Mouse (Mus musculus) C2C12 (cell line): ENCODE data around the gene Fgr. TPM values are rescaled to one million over a fixed set of nuclear protein-coding genes. Genes with fewer than 3 reads are reported as not detected.

ENCODE experiments used
- H3K27me3 ChIP-seq: one replicate; pipeline ENCODE4 v1.6.1; 2011; ENCODE audit not compliant: control insufficient read depth, insufficient read depth, insufficient read length
- H3K36me3 ChIP-seq: one replicate; pipeline ENCODE4 v1.6.1; 2011; ENCODE audit not compliant: control insufficient read depth, insufficient read depth
- H3K4me3 ChIP-seq: one replicate; pipeline ENCODE4 v1.5.1; 2011; ENCODE audit warnings: mild to moderate bottlenecking, control low read depth; ENCODE audit not compliant: poor library complexity, insufficient read depth, severe bottlenecking
- H3K79me2 ChIP-seq: one replicate; pipeline ENCODE4 v1.6.1; 2011; ENCODE audit not compliant: control insufficient read depth, insufficient read depth
- H3K79me3 ChIP-seq: one replicate; pipeline ENCODE4 v1.6.1; 2011; ENCODE audit warnings: low read depth, control low read depth
- H3ac ChIP-seq: one replicate; pipeline ENCODE3; 2011; ENCODE audit warnings: low read depth; ENCODE audit not compliant: control insufficient read depth, insufficient read length
- CEBPB ChIP-seq: IDR thresholded peaks from one replicate; pipeline ENCODE4 v1.6.1; 2011; ENCODE audit warnings: low read depth, mild to moderate bottlenecking, control low read depth, moderate library complexity
- CTCF ChIP-seq: IDR thresholded peaks from one replicate; pipeline ENCODE4 v1.5.1; 2011; ENCODE audit not compliant: control insufficient read depth, insufficient read depth, insufficient read length
- FOSL1 ChIP-seq: IDR thresholded peaks from one replicate; pipeline ENCODE4 v1.8.0; 2011; ENCODE audit warnings: mild to moderate bottlenecking, low read length; ENCODE audit not compliant: poor library complexity, insufficient read depth, severe bottlenecking
- MAX ChIP-seq: IDR thresholded peaks from one replicate; pipeline ENCODE4 v1.6.1; 2011; ENCODE audit warnings: mild to moderate bottlenecking, control low read depth
- MYOD1 ChIP-seq: IDR thresholded peaks from one replicate; pipeline ENCODE4 v1.6.1; 2011; ENCODE audit warnings: low read depth; ENCODE audit not compliant: control insufficient read depth, insufficient read length
- MYOG ChIP-seq: IDR thresholded peaks from one replicate; pipeline ENCODE4 v1.6.1; 2011; ENCODE audit not compliant: control insufficient read depth, insufficient read length; ENCODE audit errors: extremely low read depth
- USF1 ChIP-seq: IDR thresholded peaks from one replicate; pipeline ENCODE4 v1.6.1; 2011; ENCODE audit warnings: low read depth, mild to moderate bottlenecking, control low read depth, moderate library complexity
- polyA plus RNA-seq: library from polyadenylated mRNA; unstranded; fragments of >200 nt; fragmentation: generic; extraction: Trizol; gene quantifications from one replicate; pipeline ENCODE4 v1.2.1, GENCODE M21; 2012; ENCODE audit warnings: missing spikeins

Gene Fgr
- polyA plus RNA-seq, 1 experiment = 0.01 TPM

DNA sequence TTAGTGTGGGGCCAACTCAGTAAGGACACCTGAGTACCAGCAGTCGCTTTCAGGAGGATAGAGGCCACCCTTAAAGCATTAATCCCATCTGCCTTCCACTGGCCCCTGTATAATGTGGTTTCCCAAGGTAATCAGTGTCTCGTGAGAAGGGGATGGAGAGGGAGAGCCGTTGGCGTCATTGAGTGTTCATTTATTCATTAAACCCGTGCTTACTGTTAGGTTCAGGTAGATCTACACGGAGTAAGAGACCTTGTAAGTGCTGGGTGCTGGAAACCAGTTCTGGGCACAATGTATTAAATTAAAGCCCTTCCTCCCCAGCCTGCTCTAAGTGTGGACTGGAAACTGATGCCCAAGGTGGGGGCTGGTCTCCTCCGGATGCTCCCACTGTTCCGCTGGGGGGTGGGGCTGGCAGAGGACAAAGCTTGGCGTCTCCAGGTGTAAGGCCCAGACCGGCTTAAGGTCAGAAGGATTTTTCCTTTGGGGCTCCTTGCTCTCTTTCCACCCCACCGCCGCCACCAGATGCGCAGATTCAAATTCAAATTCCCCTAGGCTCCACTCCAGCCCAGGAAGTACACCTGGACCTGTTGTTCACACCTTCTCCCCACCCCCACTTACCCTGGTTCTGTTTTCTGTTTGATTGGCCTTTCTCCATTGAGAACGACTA is 66.5 kb downstream of the Fgr start:
- TF ChIP-seq FOSL1 = no peak
- TF ChIP-seq MYOG = no peak
- TF ChIP-seq MYOD1 = no peak
- no peak for TF ChIP-seq CEBPB
- TF ChIP-seq USF1 = no peak
- no peak for TF ChIP-seq CTCF
- peaks cover 51% of the 10 kb centered on the region for H3K79me3 ChIP-seq
- no peak overlapping the region for H3K4me3 ChIP-seq
- H3K36me3 ChIP-seq = no peaks in the 10 kb centered on the region
- no peak overlapping the region for H3ac ChIP-seq
- H3K79me2 ChIP-seq = peaks cover 92% of the 10 kb centered on the region
- no peaks in the 10 kb centered on the region for H3K27me3 ChIP-seq

DNA sequence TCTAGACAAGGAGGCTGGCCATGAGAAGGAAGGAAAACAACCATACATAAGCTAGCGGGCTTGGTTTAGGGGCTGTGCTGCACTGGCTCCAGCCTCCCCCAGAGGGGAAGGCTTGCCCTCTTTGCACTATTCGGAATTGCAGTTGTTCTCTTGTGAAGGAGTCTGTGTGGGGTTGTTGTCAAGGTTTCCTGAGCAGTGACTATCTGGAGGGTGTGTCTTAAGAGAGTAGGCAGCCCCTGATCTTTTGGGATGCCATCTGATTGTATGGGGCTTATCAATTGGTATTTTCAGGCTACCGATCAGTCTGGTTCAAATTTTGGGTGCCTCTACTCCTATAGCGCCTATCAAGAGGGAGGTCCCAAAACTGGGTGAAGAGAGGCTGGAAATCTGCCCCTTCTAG is 68.3 kb downstream of the Fgr start:
- Histone ChIP-seq H3K79me3 (peaks cover 55% of the 10 kb centered on the region), H3K27me3 (no peaks in the 10 kb centered on the region), H3K36me3 (no peaks in the 10 kb centered on the region), H3K79me2 (peaks cover 93% of the 10 kb centered on the region), H3ac (no peak overlapping the region), H3K4me3 (no peak overlapping the region)
- TF ChIP-seq MYOG = no peak
- TF ChIP-seq MYOD1 = no peak
- no peak for TF ChIP-seq FOSL1
- no peak for TF ChIP-seq USF1
- TF ChIP-seq CTCF = no peak
- no peak for TF ChIP-seq MAX
- no peak for TF ChIP-seq CEBPB

DNA sequence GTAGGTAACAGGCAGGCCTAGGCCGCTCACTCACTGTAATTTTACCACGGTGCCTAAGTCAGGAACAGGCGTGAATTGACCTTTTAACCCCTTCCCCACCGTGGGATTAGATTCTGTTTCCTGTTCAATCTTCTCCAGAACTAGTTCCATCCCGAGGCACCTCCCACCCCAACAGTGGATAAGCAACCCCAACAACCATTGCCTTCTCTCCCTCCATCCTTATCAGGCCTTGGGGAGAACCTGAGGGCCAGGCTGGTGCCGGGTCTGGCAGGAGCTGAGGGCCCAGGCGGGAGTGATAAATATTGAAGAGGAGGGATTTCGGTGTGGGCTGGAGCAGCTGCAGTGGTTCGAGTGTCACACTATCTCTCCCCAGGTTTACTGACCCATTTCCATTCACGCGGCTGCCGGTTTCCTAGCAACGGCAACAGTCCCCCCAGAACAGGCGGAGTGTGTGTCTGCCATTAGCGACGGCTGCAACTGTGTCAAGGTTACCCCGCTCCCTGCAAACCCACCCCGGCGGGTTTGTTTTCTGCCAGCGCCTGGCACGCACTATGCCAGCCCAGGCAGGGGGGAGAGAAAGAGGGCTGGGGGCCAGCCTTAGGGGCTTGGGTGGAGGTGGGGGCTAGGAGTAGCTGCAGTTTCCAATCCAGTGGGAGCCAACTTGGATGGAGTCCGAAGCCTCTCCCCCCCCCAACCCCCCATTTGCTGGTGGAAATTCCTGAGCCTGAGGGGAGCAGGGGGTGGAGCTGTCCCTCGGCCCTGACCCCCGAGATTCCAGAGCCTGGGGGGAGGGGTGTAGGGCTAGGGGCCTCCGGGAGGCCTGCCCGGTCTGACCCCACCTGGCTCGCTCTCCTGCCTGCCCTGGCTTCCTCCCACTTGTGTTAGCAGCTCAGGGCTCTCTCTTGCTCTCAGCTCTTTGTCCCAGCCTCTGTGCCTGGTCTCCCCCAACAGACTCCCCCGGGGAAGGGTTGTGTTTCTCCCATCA is 69.0 kb downstream of the Fgr start:
- Histone ChIP-seq H3K79me2 (peaks cover 97% of the 10 kb centered on the region), H3K79me3 (peaks cover 52% of the 10 kb centered on the region), H3K27me3 (no peaks in the 10 kb centered on the region), H3ac (no peak overlapping the region), H3K36me3 (no peaks in the 10 kb centered on the region), H3K4me3 (no peak overlapping the region)
- no peak for TF ChIP-seq CTCF

DNA sequence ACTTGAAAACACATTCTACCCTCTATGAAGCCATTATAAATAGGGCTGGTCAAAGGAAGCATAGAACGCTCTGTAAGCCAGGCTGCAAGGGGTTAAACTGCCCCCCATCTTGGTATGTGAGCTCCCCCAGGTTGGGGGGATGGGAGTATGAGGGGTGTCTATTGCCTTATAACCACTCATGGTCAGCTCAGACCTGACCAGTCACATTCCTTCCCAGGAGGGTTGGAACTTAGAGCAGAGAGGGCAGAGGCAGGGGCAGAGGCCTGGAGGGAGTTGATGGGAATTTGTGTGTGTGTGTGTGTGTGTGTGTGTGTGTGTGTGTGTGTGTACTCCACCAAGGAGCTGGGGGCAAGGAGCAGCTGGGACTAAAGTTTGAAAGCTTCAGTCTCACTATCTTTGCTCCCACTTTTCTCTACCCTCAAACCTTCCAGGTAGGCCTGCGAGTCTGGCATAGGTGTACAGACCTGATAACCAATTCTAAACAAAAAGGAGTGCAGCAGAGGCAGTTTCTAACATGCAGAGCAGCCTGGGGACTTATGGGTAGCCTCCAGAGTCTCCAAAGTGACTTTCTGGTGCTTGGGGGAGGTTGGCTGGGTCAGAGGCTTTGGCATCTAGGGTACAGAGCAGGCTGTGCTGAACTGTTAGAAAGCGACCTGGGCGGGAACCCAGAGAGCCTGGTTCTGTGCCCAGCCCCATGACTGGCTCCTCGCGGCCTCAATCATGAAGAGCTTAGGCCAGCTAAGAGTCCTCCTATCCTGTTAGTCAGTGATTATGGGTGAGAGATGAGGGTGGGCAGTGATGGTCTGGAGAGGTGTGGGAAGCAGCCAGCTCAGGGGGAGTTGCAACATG is 70.1 kb downstream of the Fgr start:
- Histone ChIP-seq H3ac (no peak overlapping the region), H3K4me3 (no peak overlapping the region), H3K79me2 (peaks cover 99% of the 10 kb centered on the region), H3K79me3 (peaks cover 56% of the 10 kb centered on the region), H3K36me3 (no peaks in the 10 kb centered on the region), H3K27me3 (no peaks in the 10 kb centered on the region)
- TF ChIP-seq USF1 = no peak
- TF ChIP-seq FOSL1 = no peak
- TF ChIP-seq MAX = no peak
- TF ChIP-seq MYOG = no peak

DNA sequence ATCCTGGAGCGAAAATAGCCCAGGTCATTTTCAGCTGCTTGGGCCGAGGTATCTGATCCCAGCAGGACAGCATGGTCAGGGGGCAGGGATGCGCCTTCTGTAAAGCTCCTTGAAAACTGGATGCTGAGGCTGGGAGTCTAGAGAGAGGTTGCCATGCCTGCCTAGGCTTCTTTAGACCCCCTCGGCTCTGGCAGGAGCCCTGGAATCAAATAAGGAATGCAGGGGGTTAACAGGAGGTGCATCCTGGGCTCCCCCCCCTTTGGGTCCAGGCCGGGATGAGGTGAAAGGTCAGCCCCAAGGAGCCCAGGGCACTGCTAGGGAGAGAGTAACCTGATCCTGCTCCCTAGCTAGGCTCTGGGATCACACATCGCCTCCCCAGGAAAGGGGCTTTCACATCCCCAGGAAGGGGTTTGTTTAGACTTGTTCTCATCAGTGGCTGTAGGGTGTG is 70.8 kb downstream of the Fgr start:
- no peak overlapping the region for H3K4me3 ChIP-seq
- TF ChIP-seq FOSL1 (no peak), CTCF (no peak), CEBPB (no peak), USF1 (no peak), MAX (no peak), MYOD1 (no peak), MYOG (no peak)
- no peaks in the 10 kb centered on the region for H3K27me3 ChIP-seq
- peaks cover 55% of the 10 kb centered on the region for H3K79me3 ChIP-seq
- peaks cover 99% of the 10 kb centered on the region for H3K79me2 ChIP-seq
- H3K36me3 ChIP-seq = no peaks in the 10 kb centered on the region
- H3ac ChIP-seq = no peak overlapping the region
